Mouse (Mus musculus) liver, postnatal 0 days (tissue): ENCODE data around the gene Cln5. TPM values are rescaled to one million over a fixed set of nuclear protein-coding genes. Genes with fewer than 3 reads are reported as not detected.

Source experiments
- ATAC-seq: fragments of 200-750 bp; cut with Nextera tagmentation; 2 replicates; pipeline ENCODE4 v1.8.0; 2017; ENCODE audit warnings: mild to moderate bottlenecking, moderate library complexity
- DNase-seq: peaks from one replicate; pipeline ENCODE4 v3.0.0-alpha.2; 2016
- H3K27ac ChIP-seq: fragments of 300-500 bp; sonication (generic); 2 replicates; pipeline ENCODE4 v1.5.1; 2014; ENCODE audit warnings: antibody characterized with exemption, moderate library complexity, mild to moderate bottlenecking, low read depth
- H3K27me3 ChIP-seq: fragments of 300-500 bp; sonication (generic); 2 replicates; pipeline ENCODE4 v1.6.1; 2014; ENCODE audit warnings: low read length, control low read depth, mixed read lengths; ENCODE audit not compliant: insufficient read depth
- H3K36me3 ChIP-seq: fragments of 300-500 bp; sonication (generic); replicated peaks from 2 replicates; pipeline ENCODE4 v1.6.1; 2014; ENCODE audit warnings: mild to moderate bottlenecking, control low read depth, low read length, moderate library complexity, mixed read lengths; ENCODE audit not compliant: insufficient read depth
- H3K4me1 ChIP-seq: fragments of 300-500 bp; sonication (generic); 2 replicates; pipeline ENCODE4 v1.6.1; 2014; ENCODE audit warnings: antibody characterized with exemption, mild to moderate bottlenecking, control low read depth; ENCODE audit not compliant: insufficient read depth
- H3K4me2 ChIP-seq: fragments of 300-500 bp; sonication (generic); 2 replicates; pipeline ENCODE4 v1.6.1; 2014; ENCODE audit warnings: low read depth, mild to moderate bottlenecking, low read length, moderate library complexity, mixed read lengths
- H3K4me3 ChIP-seq: fragments of 300-500 bp; sonication (generic); 2 replicates; pipeline ENCODE4 v1.5.1; 2014; ENCODE audit warnings: low read depth, low read length
- H3K9ac ChIP-seq: fragments of 300-500 bp; sonication (generic); replicated peaks from 2 replicates; pipeline ENCODE4 v1.6.1; 2014; ENCODE audit warnings: mild to moderate bottlenecking, moderate library complexity
- H3K9me3 ChIP-seq: fragments of 300-500 bp; sonication (generic); 2 replicates; pipeline ENCODE4 v1.6.1; 2016; ENCODE audit warnings: mild to moderate bottlenecking, control low read depth, low read length, mixed read lengths
- CTCF ChIP-seq: sonication (generic); IDR thresholded peaks from 2 replicates; pipeline ENCODE4 v1.5.1; 2016; ENCODE audit warnings: antibody characterized with exemption, low read depth
- EP300 ChIP-seq: IDR thresholded peaks from 2 replicates; pipeline ENCODE4 v1.6.1; 2016; ENCODE audit warnings: antibody characterized with exemption, low read depth, mild to moderate bottlenecking
- WGBS: fragments of 180-500 bp; shearing (Covaris S2); extraction: QIAGEN DNeasy Blood & Tissue Kit; methylation state at CpG from one replicate; pipeline ENCODE4 v1.1.7; 2014; ENCODE audit not compliant: insufficient replicate concordance; 5-methylcytosine and 5-hydroxymethylcytosine counted together
- polyA plus RNA-seq: library from polyadenylated mRNA; unstranded; fragments of >200 nt; fragmentation: Nextera tagmentation; extraction: Ambion mirVana; gene quantifications from 2 replicates; pipeline ENCODE4 v1.2.1, GENCODE M21; 2015

The Cln5 gene
- polyA plus RNA-seq, 1 experiment from 2014 or later = 15.2 TPM

GRCm38 (mm10) chr14:103075166-103075565 is 5.2 kb downstream of the Cln5 start:
- WGBS = 68% methylated on average over 7 of the region's 7 CpGs
- Histone ChIP-seq H3K27ac (no peak overlapping the region), H3K27me3 (no peaks in the 10 kb centered on the region), H3K4me1 (0 out of 2 replicates have a peak, but pooled peaks cover 2% of the 10 kb centered on the region), H3K9me3 (no peaks in the 10 kb centered on the region), H3K4me2 (no peak overlapping the region), H3K36me3 (peaks cover 58% of the 10 kb centered on the region), H3K4me3 (no peak overlapping the region), H3K9ac (no peak overlapping the region; the same call in 1 of the 2 replicates)
- ATAC-seq (no peak), DNase-seq (no peak)
- TF ChIP-seq EP300 (no peak), CTCF (no peak)

- DNase-seq (no peak), ATAC-seq (0 out of 2 replicates have a peak, but pooled peaks have one; percentile 37)
- 86% methylated on average over 9 of the region's 9 CpGs for WGBS
- Histone ChIP-seq H3K4me1 (no peaks in the 10 kb centered on the region), H3K4me3 (no peak overlapping the region), H3K9ac (no peak overlapping the region), H3K27me3 (no peaks in the 10 kb centered on the region), H3K4me2 (no peak overlapping the region), H3K36me3 (peaks cover 60% of the 10 kb centered on the region), H3K27ac (no peak overlapping the region), H3K9me3 (no peaks in the 10 kb centered on the region)
- no peak for TF ChIP-seq CTCF
- TF ChIP-seq EP300 = no peak
Observed at GRCm38 (mm10) chr14:103077272-103078005, 7.4 kb downstream of the Cln5 start.

GRCm38 (mm10) chr14:103078006-103078912 is 8.2 kb downstream of the Cln5 start:
- Histone ChIP-seq H3K27me3 (no peaks in the 10 kb centered on the region), H3K9ac (no peak overlapping the region), H3K4me3 (no peak overlapping the region), H3K4me2 (no peak overlapping the region), H3K27ac (no peak overlapping the region), H3K9me3 (no peaks in the 10 kb centered on the region), H3K36me3 (peaks cover 60% of the 10 kb centered on the region), H3K4me1 (no peaks in the 10 kb centered on the region)
- TF ChIP-seq EP300 = no peak
- no peak for TF ChIP-seq CTCF
- DNase-seq (no peak), ATAC-seq (peak; percentile 43; the same call in 1 of the 2 replicates)
- 85% methylated on average over 16 of the region's 16 CpGs for WGBS

GRCm38 (mm10) chr14:103079209-103079977 is 9.4 kb downstream of the Cln5 start:
- Histone ChIP-seq H3K4me3 (no peak overlapping the region), H3K36me3 (peaks cover 55% of the 10 kb centered on the region), H3K27ac (no peak overlapping the region), H3K27me3 (no peaks in the 10 kb centered on the region), H3K4me1 (no peaks in the 10 kb centered on the region), H3K9ac (no peak overlapping the region), H3K9me3 (no peaks in the 10 kb centered on the region), H3K4me2 (no peak overlapping the region)
- ATAC-seq (peak; percentile 15; the same call in 1 of the 2 replicates), DNase-seq (no peak)
- WGBS = 83% methylated on average over 9 of the region's 9 CpGs
- TF ChIP-seq CTCF = no peak

- peak overlapping the region; percentile 36 for H3K4me2 ChIP-seq
- peaks cover 24% of the 10 kb centered on the region for H3K4me1 ChIP-seq
- H3K36me3 ChIP-seq = peaks cover 62% of the 10 kb centered on the region
- peak overlapping the region; percentile 84 for H3K27ac ChIP-seq
- DNase-seq = no peak
- WGBS = 73% methylated on average over 1 of the region's 1 CpGs
- H3K27me3 ChIP-seq = no peaks in the 10 kb centered on the region
- no peak for TF ChIP-seq CTCF
- TF ChIP-seq EP300 = no peak
- H3K9ac ChIP-seq = no peak overlapping the region
- no peak overlapping the region for H3K4me3 ChIP-seq
- H3K9me3 ChIP-seq = no peaks in the 10 kb centered on the region
- ATAC-seq = peak; percentile 32
Observed at GRCm38 (mm10) chr14:103085840-103086533, 16.0 kb downstream of the Cln5 start.
